Mouse (Mus musculus) hematopoietic stem cell, adult 5-6 weeks (primary cell): ENCODE results near the gene Tmem161a. TPM values are rescaled to one million over a fixed set of nuclear protein-coding genes. Genes with fewer than 3 reads are reported as not detected.

Experiments used
- ATAC-seq, 2 experiments: fragments of 125-278 bp in 1 of 2; replicated peaks in 1 of 2; 2 replicates each; pipeline ENCODE4 v1.8.0; 2016 to 2017; ENCODE audit warnings: inconsistent platforms in 2 of 2, mild to moderate bottlenecking in 2 of 2, moderate number of reproducible peaks in 2 of 2, low read depth in 1 of 2, moderate TSS enrichment in 1 of 2; ENCODE audit not compliant: low FRiP score in 2 of 2, poor library complexity in 2 of 2, severe bottlenecking in 2 of 2, insufficient read depth in 1 of 2, low TSS enrichment in 1 of 2
- total RNA-seq: library from RNA; stranded (forward); fragments of 172-1452, 232-1000 nt; gene quantifications from 2 replicates; pipeline ENCODE4 v1.2.3, GENCODE M21; 2017

Gene Tmem161a
- total RNA-seq, 1 experiment from 2014 or later: 17.1 TPM

DNA sequence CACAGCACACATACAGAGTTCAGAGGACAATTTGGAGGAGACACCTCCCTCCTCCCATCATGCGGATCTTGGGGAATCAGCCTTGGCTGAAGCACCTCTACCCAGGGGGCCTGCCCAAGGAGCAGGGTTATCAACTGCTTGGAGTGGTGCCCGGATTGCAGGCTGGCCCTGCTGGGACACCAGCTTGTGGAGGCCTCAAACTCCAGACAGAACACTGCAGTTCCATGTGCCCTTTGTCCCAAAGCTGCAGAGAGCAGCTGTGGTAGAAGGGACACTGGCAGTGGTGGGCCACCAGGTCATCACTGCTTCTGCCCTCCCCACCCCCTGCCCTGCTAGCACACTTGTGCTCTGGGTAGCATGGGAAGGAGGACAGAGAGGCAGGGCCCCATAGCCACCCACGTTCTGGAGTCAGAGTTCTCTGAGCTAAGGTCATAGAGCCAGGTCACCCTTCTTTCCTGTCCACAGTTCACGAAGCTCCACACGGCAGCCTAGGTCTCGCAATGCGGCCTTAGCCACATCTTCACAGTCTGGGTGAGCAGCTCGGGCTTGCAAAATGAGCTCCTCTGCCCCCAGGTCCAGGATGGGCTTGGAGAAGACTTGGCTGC, 48.2 kb downstream of the Tmem161a start:
- ATAC-seq: no peak

DNA sequence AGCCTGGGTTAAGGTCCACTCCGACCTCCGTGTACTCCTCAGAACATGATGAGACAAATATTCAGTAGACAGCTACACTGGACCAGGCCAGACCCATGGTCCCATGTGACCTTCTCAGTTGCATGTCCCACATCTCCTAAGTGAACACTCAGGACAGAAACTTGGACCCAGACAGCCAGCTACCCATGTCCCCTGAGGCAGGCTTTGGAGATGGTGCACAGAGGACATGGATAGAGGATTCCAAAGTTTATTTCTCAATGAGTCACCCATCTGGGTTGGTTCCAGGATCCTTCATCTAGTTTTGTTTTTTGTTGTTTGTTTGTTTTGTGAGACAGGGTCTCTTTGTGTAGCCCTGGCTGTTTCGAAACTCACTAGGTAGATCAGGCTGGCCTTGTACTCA, 48.8 kb downstream of the Tmem161a start:
- no peak for ATAC-seq

DNA sequence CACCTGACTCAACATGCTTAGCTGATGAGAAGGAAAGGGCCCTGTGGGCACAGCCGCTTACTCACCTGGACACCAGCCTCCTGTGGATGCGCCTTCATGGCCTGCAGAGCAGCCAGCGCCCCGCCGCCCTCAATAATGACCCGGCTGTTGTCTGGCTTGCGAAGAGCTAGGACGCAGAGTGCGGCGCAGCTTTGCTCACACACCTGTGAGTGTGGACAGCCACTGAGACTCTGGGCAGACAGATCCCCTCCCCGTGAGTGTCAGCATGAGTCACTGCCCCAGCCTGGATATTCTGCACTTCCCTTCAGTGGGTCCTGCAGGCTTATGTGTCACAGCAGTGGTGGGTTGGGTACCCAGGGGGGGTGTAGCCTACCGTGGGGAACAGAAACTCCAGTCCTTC, 49.9 kb downstream of the Tmem161a start:
- ATAC-seq: no peak

DNA sequence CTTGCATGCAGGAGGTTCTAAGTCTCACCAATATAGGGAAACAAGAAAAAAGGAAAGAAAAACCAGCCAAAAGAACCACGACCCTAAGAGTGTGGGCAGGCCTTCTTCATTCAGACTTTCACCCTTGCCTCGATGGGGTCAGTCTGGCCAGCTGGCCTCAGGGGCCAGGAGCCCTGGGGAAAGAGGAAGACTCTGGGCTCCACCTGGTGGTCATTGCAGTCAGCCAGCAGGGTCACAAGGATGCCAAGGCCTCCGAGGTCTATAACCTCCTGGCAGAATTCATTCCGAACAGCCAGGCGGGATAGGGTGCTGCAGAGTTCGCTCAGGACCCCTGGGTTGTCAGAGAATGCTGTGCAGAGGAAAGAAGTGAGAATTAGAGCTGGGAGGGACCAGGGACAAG, 51.2 kb downstream of the Tmem161a start:
- ATAC-seq: no peak

DNA sequence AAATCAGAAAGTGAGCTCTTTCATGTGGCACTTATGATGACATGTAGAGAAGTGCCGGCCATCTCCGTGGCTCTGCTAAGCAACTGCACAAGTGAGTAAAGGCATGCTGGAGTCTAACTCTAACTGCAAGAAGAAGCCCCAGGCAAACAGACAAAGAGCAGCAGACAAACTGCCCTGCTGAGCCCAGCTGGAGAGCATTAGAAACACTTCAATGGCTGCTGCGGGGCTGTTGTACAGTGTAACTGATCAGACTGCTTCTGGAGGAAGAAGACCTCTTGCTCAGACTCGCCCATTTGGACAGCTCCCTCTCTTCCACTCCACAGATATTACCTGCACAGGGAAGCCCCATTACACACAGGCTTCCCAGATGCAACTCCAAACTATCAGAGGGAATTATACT, 55.8 kb downstream of the Tmem161a start:
- no peak for ATAC-seq

DNA sequence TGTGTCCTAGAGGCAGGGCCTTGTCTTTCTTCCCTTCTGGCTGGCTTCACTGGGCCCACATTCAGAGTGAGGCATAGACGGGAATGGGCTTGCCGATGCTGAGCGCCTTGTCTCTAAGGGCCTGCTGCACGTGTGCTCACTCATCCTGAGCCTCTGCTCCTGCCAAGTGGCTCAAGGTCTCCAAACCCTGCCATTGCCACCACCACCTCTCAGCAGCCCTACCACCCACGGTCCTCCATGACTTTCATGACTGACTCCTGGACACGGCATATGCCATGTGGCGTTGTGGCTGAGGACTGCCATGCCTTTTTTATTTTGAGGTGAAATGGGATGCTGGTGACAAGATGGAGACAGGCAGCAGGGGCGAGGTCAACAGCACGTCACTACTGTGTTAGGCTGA, 58.7 kb downstream of the Tmem161a start:
- ATAC-seq: no peak

Other genes starting within 250 kb of the Tmem161a start
- gene Gatad2a, start 176.0 kb upstream of the Tmem161a start, total RNA-seq: 37.5 and 63.5 TPM in 2 replicates
- 35.5 and 45.4 TPM in 2 replicates for gene Mau2, start 129.6 kb upstream of the Tmem161a start, total RNA-seq
- 28.4 and 37.7 TPM in 2 replicates for gene Sugp1, start 129.5 kb upstream of the Tmem161a start, total RNA-seq
- gene Tm6sf2, start 99.4 kb upstream of the Tmem161a start, total RNA-seq: 0.63 TPM in 1 of 2 replicates, not detected in the other
- gene Hapln4, start 88.9 kb upstream of the Tmem161a start, total RNA-seq: 0.31 TPM in 1 of 2 replicates, not detected in the other
- not detected in 2 replicates for gene Ncan, start 51.5 kb upstream of the Tmem161a start, total RNA-seq
- 11.4 and 13.9 TPM in 2 replicates for gene Nr2c2ap, start 41.0 kb upstream of the Tmem161a start, total RNA-seq
- 6.8 and 22.8 TPM in 2 replicates for gene Rfxank, start 33.2 kb upstream of the Tmem161a start, total RNA-seq
- 39.0 and 43.0 TPM in 2 replicates for gene Borcs8, start 32.9 kb upstream of the Tmem161a start, total RNA-seq
- 0.25 TPM in 1 of 2 replicates, not detected in the other for gene Mef2b, start 32.6 kb upstream of the Tmem161a start, total RNA-seq
- 1.9 and 4.2 TPM in 2 replicates for gene Slc25a42, start 39.9 kb downstream of the Tmem161a start, total RNA-seq
- 52.8 and 62.7 TPM in 2 replicates for gene Sugp2, start 61.9 kb downstream of the Tmem161a start, total RNA-seq
- gene Armc6, start 62.1 kb downstream of the Tmem161a start, total RNA-seq: 3.4 and 4.3 TPM in 2 replicates
- gene Homer3, start 110.5 kb downstream of the Tmem161a start, total RNA-seq: 21.1 and 38.2 TPM in 2 replicates
- 96.3 and 103 TPM in 2 replicates for gene Ddx49, start 130.1 kb downstream of the Tmem161a start, total RNA-seq
- gene Cope, start 130.2 kb downstream of the Tmem161a start, total RNA-seq: 63.0 and 75.0 TPM in 2 replicates
- gene Cers1, start 143.4 kb downstream of the Tmem161a start, total RNA-seq: 1.2 TPM in 1 of 2 replicates, not detected in the other
- not detected in 2 replicates for gene Gdf1, start 157.5 kb downstream of the Tmem161a start, total RNA-seq
- 27.1 and 34.1 TPM in 2 replicates for gene Upf1, start 180.9 kb downstream of the Tmem161a start, total RNA-seq
- gene Comp, start 201.2 kb downstream of the Tmem161a start, total RNA-seq: 0.44 and 4.1 TPM in 2 replicates